Mouse (Mus musculus): ENCODE measurements around the gene Bbs9.

DNA sequence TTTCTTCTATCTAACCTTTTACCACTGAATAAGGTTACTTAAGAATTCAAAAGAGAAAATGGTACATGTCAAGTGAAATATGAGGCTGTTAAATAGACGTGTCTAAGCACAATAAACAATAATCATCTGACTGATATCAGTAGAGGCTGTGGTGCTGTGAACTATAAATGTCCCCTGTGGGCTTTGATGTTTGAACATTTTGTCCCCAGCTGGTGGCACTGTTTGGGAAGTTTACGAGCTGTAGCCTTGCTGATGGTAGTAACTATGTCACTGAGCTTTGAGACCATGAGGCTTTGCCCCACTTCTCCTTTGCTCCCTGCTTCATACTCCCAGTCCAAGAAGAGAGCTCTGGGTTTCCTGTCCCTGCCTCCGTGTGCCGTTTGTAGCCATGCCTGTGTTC, 222.3 kb downstream of the Bbs9 start:
- TF ChIP-seq GATA1 (IDR thresholded peaks at IDR 0.05; ENCODE audit: low read length) = no peak
- TF ChIP-seq TAL1 (IDR thresholded peaks at IDR 0.05; ENCODE audit: low read length) = no peak

All from erythroblast, embryonic 14.5 days (primary cell).